Mouse (Mus musculus): ENCODE data around the gene Ip6k3.

DNA sequence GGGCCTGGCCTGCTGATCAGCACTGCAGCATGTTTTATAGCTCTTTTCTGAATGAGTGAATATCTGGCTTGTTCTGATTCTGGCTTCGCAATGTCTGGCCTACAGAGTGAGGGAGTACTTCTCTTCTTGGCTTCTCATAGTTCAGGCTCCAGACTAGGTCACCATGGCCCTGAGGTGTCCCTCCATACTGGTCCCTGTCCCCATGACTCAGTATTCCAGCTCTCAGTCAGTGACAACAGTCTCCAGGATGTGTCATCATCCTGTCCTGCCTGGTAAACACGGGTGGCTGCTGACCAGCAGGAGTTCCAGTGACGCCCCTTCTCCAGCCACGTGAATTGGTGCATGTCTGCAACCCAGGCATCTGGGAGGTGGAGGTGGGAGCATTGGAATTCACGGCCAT is 3.5 kb upstream of the Ip6k3 start:
- TF ChIP-seq CTCF (IDR thresholded peaks at IDR 0.05; ENCODE audit: borderline replicate concordance, insufficient read depth, low read length) (no peak), POLR2A (IDR thresholded peaks at IDR 0.05; ENCODE audit: low read depth, low read length) (no peak)
